Mouse (Mus musculus): ENCODE measurements at regions not wholly inside any gene's neighbourhood (a gene's known extent, or its start where the extent isn't known, plus 50 kb on each side); places are given as distances from the start of the nearest gene placed in this dataset.

DNA sequence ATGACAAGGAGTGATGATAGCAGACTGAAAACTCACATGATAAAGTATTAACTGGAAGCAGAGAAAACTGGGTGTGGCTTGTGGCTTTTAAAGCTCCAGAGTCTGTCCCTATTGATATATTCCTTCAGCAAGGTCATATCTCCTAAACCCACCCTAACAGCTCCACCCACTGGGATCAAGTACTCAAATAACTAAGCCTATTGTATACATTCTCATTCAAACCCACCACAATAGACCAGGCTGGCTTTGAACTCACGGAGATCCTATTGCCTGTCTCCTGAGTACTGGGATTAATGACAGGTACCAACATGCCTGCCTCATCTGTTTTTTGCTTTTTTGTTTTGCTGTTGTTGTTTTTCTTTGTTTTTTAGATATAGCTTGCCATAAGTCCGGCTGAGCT is 484.3 kb upstream of the Zfp462 start:
- DNase-seq: no peak

DNA sequence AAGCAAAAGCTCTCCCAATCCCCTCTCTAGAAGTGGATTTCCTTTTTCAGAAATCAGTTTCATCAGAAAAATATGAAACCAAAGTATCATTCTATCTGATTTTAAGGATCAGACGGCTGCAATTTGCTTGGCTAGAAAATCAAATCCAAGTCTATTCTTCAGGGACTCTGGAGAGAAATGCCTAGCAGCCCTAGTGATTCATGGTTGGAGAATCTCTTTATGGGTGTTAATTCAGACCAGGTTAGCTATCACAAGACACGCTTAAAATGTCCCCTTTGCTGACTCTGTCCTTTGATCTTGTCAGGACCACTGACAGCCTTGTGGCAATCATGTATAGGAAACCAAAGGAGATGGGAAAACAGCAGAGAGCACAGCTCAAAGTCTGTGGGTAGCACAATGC is 475.7 kb upstream of the Zfp462 start:
- DNase-seq: no peak

DNA sequence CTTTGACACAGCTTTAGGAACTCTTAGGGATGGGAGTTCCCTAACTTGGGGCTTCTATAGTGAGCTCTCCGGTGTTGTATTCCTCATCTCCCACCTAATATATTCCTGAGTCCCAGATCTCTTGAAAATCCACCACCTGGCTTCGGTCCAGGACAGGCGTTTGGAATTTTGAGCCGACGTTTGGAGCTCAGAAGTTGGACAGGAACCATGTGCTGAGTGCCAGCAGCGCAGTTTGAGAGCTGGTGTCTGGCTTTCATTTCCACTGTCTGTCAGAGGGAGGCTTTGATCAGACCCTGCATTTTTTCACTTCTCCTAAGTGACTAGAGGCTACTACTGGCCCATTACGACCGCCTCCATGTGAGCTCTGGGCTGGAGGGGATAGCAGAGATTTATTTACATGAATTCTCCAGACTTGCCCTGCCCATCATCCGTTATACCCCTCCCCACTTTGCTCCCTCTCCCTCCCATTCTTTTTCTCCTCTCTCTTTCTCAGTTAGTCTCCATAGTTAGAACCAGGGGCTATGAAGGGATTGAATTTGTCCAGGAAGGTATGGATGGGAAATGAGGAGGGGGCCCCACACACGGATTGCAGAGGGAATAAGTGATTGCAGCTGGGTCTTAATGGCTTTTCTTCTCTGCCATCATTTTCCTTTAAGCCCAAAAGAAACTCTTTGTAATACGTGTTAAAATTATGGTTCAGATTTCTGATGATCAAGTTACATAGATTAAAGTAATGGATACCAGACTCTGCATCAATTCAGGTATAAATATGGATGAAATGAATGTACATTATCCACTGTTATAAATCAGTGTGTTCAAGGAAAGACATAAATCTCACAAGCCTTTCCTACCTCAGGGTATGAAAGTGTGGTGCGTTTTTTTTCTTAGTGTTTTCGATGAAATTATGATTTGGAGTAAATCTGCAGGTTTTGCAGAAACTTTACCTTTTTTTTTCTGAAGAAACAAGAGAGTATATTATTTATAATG is 474.5 kb upstream of the Zfp462 start:
- DNase-seq: no peak

GRCm38 (mm10) chr4:54471009-54471408 is 473.8 kb upstream of the Zfp462 start:
- no peak for DNase-seq

- DNase-seq: peak; percentile 52 to 65
Observed at GRCm38 (mm10) chr4:54481766-54482165, 463.1 kb upstream of the Zfp462 start.

GRCm38 (mm10) chr4:54493074-54493473 is 451.8 kb upstream of the Zfp462 start:
- DNase-seq: no peak

GRCm38 (mm10) chr4:54497312-54497994 is 447.4 kb upstream of the Zfp462 start:
- DNase-seq: no peak

GRCm38 (mm10) chr4:54515934-54516333 is 428.9 kb upstream of the Zfp462 start:
- DNase-seq: no peak

DNA sequence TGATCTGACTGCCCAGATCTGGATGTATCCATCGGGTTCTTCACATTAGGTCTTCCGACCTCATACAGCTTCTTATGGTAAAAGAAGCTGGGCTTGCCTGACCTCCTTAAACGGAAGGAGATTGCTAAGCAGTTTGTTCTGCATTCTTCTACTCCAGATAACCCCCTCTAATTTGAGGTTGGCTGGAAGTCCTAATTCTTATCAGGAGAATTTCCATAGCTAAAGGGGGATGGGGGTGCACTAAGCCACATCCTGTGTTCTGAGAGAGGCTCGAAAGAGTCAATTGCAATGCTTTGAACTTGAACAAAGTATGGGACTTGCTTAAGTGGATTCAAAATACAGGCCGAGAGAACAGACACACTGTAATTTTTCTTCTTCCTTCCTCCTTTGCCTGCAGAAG is 421.6 kb upstream of the Zfp462 start:
- DNase-seq: no peak

DNA sequence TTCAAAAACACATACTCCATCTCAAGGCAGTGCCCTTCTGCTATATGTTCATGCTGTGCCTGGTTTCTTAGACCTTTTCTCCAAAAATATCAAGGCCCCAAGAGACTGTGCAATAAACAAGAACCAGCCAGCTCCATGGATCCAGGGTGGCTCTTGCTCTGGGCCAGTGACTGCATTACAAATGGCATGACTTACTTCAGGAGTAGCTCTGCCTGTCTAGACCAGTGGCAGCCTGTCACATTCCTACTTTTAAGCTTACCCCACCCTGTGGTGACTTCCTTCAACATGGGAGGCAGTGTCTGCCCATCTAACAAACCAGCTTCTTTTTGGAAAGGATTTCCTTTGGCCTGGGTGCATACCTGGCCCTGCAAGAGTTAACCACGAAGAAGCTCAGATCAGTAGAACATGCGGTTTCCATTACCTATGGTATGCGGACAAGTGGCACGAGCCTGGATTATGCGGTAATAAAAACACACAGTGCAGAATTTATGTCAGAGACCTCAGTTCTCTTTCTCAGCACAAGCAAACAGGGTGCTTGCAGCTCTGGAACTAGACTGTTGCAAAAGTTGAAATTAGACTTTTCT is 418.8 kb upstream of the Zfp462 start:
- no peak for DNase-seq

GRCm38 (mm10) chr4:54527660-54528059 is 417.2 kb upstream of the Zfp462 start:
- DNase-seq: peak; percentile 3 to 8

GRCm38 (mm10) chr4:54531739-54532138 is 413.1 kb upstream of the Zfp462 start:
- no peak for DNase-seq

DNA sequence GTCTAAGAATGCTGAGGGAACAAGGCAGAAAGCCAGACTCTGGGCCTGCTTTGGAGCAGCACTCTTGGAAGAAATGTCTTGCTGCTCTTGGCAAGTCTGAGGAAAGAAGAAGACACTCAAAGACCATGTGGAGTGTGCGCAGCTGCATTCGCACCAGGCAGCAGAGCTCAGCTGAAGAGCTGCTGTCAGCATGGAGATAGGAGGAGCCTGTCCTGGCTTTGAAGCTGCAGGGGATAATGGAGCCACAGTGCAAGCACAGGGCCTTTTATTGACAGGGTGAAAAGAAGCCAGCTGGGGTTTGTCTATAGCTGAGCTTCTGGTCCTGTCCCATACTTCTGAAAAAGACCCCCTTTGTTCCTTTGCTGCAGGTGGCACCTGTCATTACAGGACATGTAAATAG is 411.0 kb upstream of the Zfp462 start:
- no peak for DNase-seq

GRCm38 (mm10) chr4:54552864-54553618 is 391.8 kb upstream of the Zfp462 start:
- DNase-seq: no peak

DNA sequence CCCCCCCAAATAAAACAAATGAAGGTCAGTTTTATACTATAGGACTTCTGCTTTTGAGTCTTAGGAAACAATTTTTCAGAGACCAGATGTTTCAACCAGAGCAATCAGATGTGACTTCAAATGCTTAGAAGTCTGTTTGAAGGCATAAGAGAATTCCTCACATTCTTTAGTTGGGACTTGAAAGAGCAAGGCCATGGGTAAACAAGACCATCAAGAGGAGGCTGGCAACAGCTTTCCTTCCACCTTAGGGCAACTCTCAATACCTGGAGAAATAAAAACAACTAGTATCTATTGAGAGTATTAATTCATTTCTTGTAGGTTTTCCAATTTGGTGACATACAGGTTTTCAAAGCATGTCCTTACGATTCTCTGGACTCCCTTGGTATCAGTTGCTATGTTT is 381.8 kb upstream of the Zfp462 start:
- DNase-seq: no peak

GRCm38 (mm10) chr4:54573185-54573584 is 371.7 kb upstream of the Zfp462 start:
- no peak for DNase-seq

DNA sequence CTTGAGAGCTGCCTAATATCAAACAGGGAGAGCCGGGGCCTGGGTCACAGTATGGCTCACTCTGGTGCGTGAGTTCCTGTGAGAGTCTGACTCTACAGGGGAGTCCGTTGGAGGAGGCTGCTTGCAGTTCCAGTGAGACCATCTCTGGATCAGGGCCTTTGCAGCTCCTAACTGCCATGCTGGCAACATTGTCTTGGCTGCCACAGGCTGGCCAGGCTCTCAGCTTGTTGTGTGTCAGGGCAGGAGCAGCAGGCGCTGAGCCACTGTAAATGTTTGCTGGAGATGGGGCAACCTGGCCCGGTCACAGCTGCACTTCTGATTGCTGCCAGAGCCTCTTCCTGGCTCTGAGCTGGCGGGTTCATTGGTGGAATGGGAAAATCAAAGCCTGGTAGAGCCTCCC is 357.7 kb upstream of the Zfp462 start:
- DNase-seq: no peak

DNA sequence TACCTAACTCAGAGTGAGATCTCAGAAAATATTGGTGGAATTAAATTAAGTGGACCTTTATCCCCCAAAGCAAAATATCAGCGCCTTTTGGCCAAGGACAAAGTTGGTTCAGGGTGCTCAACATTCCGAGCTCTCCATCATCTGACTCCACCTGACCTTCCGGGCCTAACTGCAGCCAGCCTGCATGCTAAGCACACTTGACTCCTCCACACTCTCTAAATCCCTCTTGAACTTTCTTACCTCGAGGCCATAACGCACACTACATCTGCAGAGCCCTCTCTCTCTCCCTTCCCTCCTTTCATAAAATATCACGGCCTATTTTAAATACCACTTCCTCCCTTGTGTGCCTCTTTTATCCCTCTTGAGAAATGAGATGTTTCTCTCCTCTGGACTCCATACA is 356.1 kb upstream of the Zfp462 start:
- DNase-seq: no peak

DNA sequence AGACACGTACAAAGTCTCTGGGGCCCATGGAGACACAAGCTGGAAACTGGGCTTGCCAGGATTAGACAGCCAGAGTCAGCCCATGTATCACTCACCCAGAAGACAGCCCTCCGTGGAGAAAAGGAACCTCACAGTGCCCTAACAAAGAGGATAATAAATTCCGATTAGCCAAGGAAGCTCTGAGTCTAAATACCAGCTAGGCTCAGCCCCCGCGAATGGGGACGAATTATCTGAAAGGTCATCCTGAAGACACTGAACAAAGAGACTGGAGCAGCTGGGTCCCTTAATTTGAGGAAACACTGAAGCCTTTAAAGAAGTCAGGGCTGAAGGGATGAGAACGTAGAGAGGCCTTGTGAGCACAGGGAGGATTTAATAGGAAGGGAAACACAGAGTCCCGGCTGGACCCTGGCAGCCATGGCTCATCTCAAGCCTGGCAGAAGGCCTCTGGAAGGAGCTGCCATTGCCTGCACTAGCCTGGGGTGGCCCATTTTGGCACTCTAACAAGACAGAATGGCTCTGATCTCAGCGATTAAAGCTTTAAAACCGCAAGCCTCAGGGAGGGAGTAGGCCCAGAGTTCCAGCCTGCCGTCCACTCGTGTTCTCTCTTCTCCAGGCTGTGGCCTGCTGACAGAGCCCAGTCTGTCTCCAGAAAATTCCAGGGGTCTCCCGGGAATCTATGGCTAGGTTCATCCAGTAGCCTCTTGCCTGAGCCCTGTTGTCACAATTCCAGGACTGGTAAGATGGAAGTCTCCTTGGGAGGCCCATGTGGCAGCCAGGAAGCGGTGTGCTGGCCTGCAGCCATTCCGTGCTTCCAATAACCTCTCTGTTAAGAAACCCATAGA is 343.0 kb upstream of the Zfp462 start:
- no peak for DNase-seq

DNA sequence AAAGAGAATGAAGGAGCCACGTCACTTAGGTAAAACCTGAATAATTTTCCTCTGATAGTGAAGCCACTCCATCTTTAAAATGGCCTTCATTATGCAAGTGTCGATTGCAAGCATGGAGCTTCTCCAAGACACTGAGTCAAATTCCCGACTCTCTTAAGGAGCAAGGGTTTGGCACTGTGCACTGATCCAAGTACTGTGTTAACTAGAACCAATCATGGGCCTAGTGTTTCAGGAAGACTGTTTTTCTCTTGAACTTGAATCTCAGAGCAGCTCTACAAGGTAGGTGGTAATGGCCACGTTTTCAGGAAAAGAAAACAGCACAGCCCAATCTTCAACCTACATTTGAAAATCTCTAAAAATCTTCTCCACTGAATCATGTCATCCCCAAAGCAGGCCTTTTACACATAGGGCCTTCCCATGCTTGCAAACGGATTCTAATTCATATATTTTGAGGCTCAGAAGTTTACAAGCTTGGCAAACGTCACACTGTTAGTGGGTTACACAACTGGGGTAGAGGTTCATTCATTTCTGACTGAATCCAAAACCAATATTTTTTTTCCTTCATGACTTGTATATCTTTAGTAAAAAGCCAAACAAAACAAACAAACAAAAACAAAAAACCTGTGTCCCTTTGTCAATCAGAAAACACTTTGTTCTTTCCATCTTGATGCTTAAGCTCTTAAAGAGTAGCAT is 342.2 kb upstream of the Zfp462 start:
- DNase-seq: no peak

GRCm38 (mm10) chr4:54610101-54610500 is 334.7 kb upstream of the Zfp462 start:
- no peak for DNase-seq

Measured in B cell, adult 2 months (primary cell).